Mouse (Mus musculus) liver, postnatal 0 days (tissue): ENCODE data around the gene Ccl25.

ENCODE experiments used
- CTCF ChIP-seq: sonication (generic); IDR thresholded peaks from 2 replicates; pipeline ENCODE4 v1.5.1; 2016; ENCODE audit warnings: antibody characterized with exemption, low read depth
- EP300 ChIP-seq: IDR thresholded peaks from 2 replicates; pipeline ENCODE4 v1.6.1; 2016; ENCODE audit warnings: antibody characterized with exemption, low read depth, mild to moderate bottlenecking

GRCm38 (mm10) chr8:4305838-4306237 is 19.2 kb upstream of the Ccl25 start:
- TF ChIP-seq CTCF (no peak), EP300 (no peak)
